Comparison of ENCODE assay signal across 23 mouse cellular contexts in genomic region chr15:87054186-87054585, GRCm38 (mm10).
A peak's percentile ranks its signal among the peaks of the same experiment; 100 is the strongest.
DNase-seq lines count a peak whose midpoint lies in the region; ATAC-seq and TF ChIP-seq lines count a peak whose summit lies in the region.
"Had no signal": no experiment of that assay in that cellular context is flagged by ENCODE, and none has a peak within 500 bp of the region (broad histone marks: within the 10 kb centered on the region; RNA-seq: fewer than 3 reads in every experiment).

No protein-coding gene starts in this region.

- DNase-seq in forebrain, postnatal 0 days, result peak; percentile 50
- no peak for DNase-seq in forebrain, embryonic 14.5 days (ENCODE audit: low spot score)
- DNase-seq in layer of hippocampus, adult 8-10 months (ENCODE audit: low spot score in 2 of 2), result peak; percentile 18 to 25
- no peak for DNase-seq in layer of hippocampus, adult 11-12 months (ENCODE audit: low spot score)
- peak; percentile 4 for DNase-seq in brain, adult 2 months (ENCODE audit: low read depth, low spot score)
- DNase-seq in layer of hippocampus, postnatal 36 days, result peak; percentile 16 to 33
- no peak for DNase-seq in heart, embryonic 10.5 days (ENCODE audit: low spot score)
- DNase-seq: adrenal gland, adult 8-10 months; adrenal gland, postnatal 36 days; cerebellum, adult 11 months; cerebellum, adult 2 months; cerebellum, adult 9-11 months; cerebellum, postnatal 25 days; gastrocnemius, postnatal 10 days; gastrocnemius, postnatal 36 days; heart, adult 2 months had no signal

- H3K27ac ChIP-seq in forebrain, postnatal 0 days (ENCODE audit: low read depth, low read length), result no peak overlapping the region
- H3K27ac ChIP-seq in forebrain, embryonic 14.5 days (ENCODE audit: low read depth, low read length), result no peak overlapping the region
- H3K27ac ChIP-seq in heart, embryonic 10.5 days, result no peak overlapping the region
- H3K27ac ChIP-seq: embryonic facial prominence, embryonic 12.5 days; embryonic facial prominence, embryonic 15.5 days; forebrain, embryonic 15.5 days; heart, adult 2 months; hindbrain, embryonic 12.5 days; hindbrain, embryonic 15.5 days had no signal

- no peak overlapping the region for H3K4me3 ChIP-seq in forebrain, postnatal 0 days (ENCODE audit: low read depth, low read length)
- no peak overlapping the region for H3K4me3 ChIP-seq in forebrain, embryonic 14.5 days (ENCODE audit: low read depth, low read length)
- H3K4me3 ChIP-seq in heart, embryonic 10.5 days, result no peak overlapping the region
- H3K4me3 ChIP-seq: embryonic facial prominence, embryonic 12.5 days; embryonic facial prominence, embryonic 15.5 days; forebrain, embryonic 15.5 days; heart, adult 2 months; hindbrain, embryonic 12.5 days; hindbrain, embryonic 15.5 days had no signal

- no peak overlapping the region for H3K4me2 ChIP-seq in forebrain, postnatal 0 days (ENCODE audit: low read depth)
- H3K4me2 ChIP-seq in forebrain, embryonic 14.5 days (ENCODE audit: low read length), result no peak overlapping the region
- H3K4me2 ChIP-seq: embryonic facial prominence, embryonic 12.5 days; embryonic facial prominence, embryonic 15.5 days; forebrain, embryonic 15.5 days; heart, embryonic 11.5 days; hindbrain, embryonic 12.5 days; hindbrain, embryonic 15.5 days had no signal

- no peak overlapping the region for H3K9ac ChIP-seq in forebrain, postnatal 0 days
- no peak overlapping the region for H3K9ac ChIP-seq in forebrain, embryonic 14.5 days (ENCODE audit: low read length)
- H3K9ac ChIP-seq: embryonic facial prominence, embryonic 12.5 days; embryonic facial prominence, embryonic 15.5 days; forebrain, embryonic 15.5 days; hindbrain, embryonic 12.5 days; hindbrain, embryonic 15.5 days had no signal

- no peaks in the 10 kb centered on the region for H3K4me1 ChIP-seq in forebrain, postnatal 0 days (ENCODE audit: insufficient read depth)
- no peaks in the 10 kb centered on the region for H3K4me1 ChIP-seq in forebrain, embryonic 14.5 days (ENCODE audit: control insufficient read depth, insufficient read depth, low read length)
- no peaks in the 10 kb centered on the region for H3K4me1 ChIP-seq in heart, embryonic 10.5 days
- H3K4me1 ChIP-seq: embryonic facial prominence, embryonic 12.5 days; embryonic facial prominence, embryonic 15.5 days; forebrain, embryonic 15.5 days; hindbrain, embryonic 12.5 days; hindbrain, embryonic 15.5 days had no signal

- no peaks in the 10 kb centered on the region for H3K36me3 ChIP-seq in forebrain, postnatal 0 days (ENCODE audit: insufficient read depth)
- H3K36me3 ChIP-seq in forebrain, embryonic 14.5 days (ENCODE audit: control insufficient read depth, insufficient read depth, low read length), result no peaks in the 10 kb centered on the region
- no peaks in the 10 kb centered on the region for H3K36me3 ChIP-seq in heart, embryonic 10.5 days
- H3K36me3 ChIP-seq: embryonic facial prominence, embryonic 12.5 days; embryonic facial prominence, embryonic 15.5 days; forebrain, embryonic 15.5 days; hindbrain, embryonic 12.5 days; hindbrain, embryonic 15.5 days had no signal

- no peak; the same call in 1 of the 2 replicates for ATAC-seq in forebrain, postnatal 0 days
- no peak for ATAC-seq in forebrain, embryonic 14.5 days
- ATAC-seq: activated CD4-positive, CD25-positive, alpha-beta regulatory T cell, adult 4 months; forebrain, embryonic 15.5 days had no signal

- TF ChIP-seq CTCF in forebrain, postnatal 0 days (IDR thresholded peaks at IDR 0.05; ENCODE audit: low read depth), result no peak

- 68% methylated on average over 12 of the region's 12 CpGs for WGBS in forebrain, postnatal 0 days
- WGBS in forebrain, embryonic 14.5 days, result 96% methylated on average over 12 of the region's 12 CpGs
- WGBS in heart, embryonic 10.5 days, result 87% methylated on average over 12 of the region's 12 CpGs

- H3K9me3 ChIP-seq in forebrain, postnatal 0 days (ENCODE audit: low read length), result no peaks in the 10 kb centered on the region
- no peaks in the 10 kb centered on the region for H3K9me3 ChIP-seq in forebrain, embryonic 14.5 days (replicated peaks; ENCODE audit: control insufficient read depth, low read length)
- no peaks in the 10 kb centered on the region for H3K9me3 ChIP-seq in heart, embryonic 10.5 days
- H3K9me3 ChIP-seq: embryonic facial prominence, embryonic 12.5 days; embryonic facial prominence, embryonic 15.5 days; forebrain, embryonic 15.5 days; hindbrain, embryonic 12.5 days; hindbrain, embryonic 15.5 days had no signal

- H3K27me3 ChIP-seq in forebrain, postnatal 0 days (ENCODE audit: insufficient read depth, low read length), result no peaks in the 10 kb centered on the region
- no peaks in the 10 kb centered on the region for H3K27me3 ChIP-seq in forebrain, embryonic 14.5 days (replicated peaks; ENCODE audit: control insufficient read depth, insufficient read depth, low read length)
- H3K27me3 ChIP-seq in heart, embryonic 10.5 days (ENCODE audit: insufficient read depth, poor library complexity, severe bottlenecking), result no peaks in the 10 kb centered on the region
- H3K27me3 ChIP-seq: embryonic facial prominence, embryonic 12.5 days; embryonic facial prominence, embryonic 15.5 days; forebrain, embryonic 15.5 days; hindbrain, embryonic 12.5 days; hindbrain, embryonic 15.5 days had no signal

Comparison
In these comparisons a context has a peak if more than half of its experiments do, and no peak if none do; other contexts are left out.
1. DNase-seq: peak in forebrain, postnatal 0 days (single experiment), layer of hippocampus, adult 8-10 months (2 of 2), brain, adult 2 months (single experiment) and layer of hippocampus, postnatal 36 days (2 of 2); none in forebrain, embryonic 14.5 days (single experiment), layer of hippocampus, adult 11-12 months (single experiment) and heart, embryonic 10.5 days (single experiment).